Mouse (Mus musculus) adrenal gland, postnatal 25 days (tissue): Measurements from ENCODE around the gene Wwc2. TPM values are rescaled to one million over a fixed set of nuclear protein-coding genes. Genes with fewer than 3 reads are reported as not detected.

Experiments used
- DNase-seq: peaks from one replicate; pipeline ENCODE4 v3.0.0; 2021; ENCODE audit warnings: mixed read lengths
- total RNA-seq: library from RNA; stranded (reverse); gene quantifications from 2 replicates; pipeline ENCODE4 v1.2.3, GENCODE M21; 2021

The Wwc2 gene
- total RNA-seq, 1 experiment from 2014 or later = 27.0 TPM

DNA sequence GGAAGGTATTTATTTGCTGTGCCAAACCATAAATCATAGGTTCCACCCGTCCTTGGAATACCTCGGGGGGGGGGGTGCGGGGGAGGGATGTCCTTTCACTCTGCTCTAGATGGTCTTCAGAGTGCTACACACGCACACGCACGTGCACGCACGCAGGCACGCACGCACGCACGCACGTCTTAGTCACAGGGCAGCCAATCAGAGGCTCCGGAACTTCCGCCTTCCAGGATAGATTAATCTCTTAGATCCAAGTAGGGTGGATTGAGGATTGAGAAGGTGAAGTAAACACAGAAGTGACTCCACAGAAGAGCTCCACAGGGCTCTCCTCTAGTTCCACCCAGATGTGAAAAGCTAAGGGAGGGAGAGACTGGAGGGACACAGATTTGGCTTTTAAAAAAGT is 204.4 kb downstream of the Wwc2 start:
- no peak for DNase-seq

DNA sequence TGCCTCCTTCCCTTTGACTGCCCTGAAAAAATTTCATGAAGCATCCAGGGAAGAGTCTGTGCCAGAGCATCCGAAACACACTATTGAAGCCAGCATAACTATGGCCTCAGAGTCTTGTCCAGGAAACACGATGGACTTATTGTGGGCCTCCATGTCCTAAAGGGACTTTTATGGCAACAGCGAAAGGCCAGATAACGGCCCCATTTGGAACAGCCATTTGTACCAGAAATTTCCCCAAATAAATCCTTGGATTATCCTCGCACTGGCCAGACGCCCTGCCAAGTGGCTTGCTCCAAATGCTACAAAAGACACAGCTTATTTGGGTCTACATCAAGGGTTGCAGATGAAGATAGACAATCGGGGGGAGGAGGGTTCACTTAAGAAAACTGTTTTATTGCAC is 206.3 kb downstream of the Wwc2 start:
- DNase-seq = no peak

DNA sequence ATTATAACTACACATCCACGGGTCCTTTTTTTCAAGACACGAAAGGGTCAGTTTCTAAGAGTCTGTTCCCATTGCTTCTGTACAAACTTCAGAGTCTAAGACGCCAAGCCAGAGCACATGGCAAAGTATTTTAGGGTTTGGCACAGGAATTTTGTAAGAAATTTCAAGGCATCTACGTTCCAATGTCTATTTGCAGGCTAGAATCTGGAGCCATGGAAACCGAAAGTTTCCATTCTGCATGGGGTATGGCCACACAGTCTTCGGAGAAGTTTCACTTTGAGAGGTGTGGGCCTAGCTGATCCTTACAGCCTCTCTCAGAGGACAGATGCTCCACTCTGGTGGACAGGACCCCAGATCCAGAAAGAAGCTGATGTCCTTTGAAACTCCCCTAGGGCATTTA is 206.8 kb downstream of the Wwc2 start:
- no peak for DNase-seq

DNA sequence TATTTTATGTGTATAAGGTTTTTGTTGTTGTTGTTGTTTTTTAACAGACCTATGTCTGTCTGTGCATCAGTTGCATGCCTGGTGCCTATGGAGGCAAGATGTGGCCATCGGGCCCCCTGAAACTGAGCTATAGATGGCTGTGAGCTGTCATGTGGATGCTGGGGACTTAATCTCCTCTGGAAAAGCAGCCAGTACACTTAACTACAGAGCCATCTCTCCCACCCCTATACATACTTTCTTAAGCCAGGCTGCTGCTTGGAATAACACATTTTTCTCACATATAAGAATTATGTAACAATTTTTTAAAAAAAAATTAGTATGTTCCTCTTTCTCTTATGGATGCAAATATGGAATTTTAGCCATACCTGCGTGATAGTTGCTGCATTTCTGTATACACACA is 207.2 kb downstream of the Wwc2 start:
- DNase-seq = no peak

DNA sequence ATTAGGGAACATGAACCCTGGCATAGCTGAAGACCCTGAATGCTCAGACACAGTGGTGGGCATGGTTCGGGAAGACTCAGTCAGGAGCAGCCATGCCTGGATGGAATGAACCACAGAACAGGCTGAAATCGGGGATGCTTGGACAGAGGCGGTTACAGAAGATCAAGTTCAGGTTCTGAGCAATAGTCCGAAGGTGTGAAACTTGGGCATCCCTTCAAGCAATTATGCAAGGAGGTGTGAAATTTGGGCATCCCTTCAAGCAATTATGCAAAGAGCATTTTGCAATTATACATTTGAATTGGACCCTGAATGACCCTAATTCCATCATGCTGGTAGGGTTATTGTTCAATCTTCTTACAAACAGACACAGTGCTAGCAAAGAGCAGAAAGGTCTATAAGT is 208.8 kb downstream of the Wwc2 start:
- DNase-seq = no peak

DNA sequence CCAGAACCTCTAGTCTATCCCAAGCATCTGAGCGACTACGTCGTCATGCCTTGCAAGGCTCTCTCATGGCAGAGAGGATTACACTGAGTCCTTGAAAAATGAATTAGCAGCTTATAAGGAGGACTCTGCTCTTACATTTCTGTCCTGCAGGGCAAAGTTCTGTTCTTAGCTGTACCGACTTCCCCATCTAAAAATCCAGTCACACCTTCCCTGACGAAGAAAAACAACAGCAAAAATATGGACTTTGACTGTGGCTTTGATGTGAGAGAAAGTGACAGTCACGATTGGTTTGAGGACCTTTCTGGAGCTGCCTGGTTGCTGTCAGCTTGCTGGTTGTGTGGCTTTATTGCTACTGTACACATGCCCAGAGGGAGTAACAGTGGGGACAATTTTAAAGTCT is 211.1 kb downstream of the Wwc2 start:
- no peak for DNase-seq

DNA sequence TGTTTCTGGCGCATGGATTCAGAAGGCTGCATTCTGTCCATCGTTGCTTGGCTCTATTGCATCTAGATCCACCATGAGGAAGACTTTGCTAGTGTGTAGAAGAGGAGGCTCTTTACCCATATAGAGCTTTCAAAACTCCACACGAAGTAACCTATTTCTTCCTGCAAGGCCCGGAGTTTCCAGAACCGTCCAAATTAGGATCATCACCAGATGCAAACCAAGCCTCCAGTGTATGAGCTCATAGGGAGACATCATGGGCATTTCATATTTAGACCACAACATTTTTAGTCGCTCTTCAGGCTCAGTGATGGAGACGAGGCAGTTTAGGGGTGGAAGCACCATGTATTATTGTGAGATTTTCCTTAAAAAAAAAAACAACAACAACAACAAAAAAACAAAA is 213.3 kb downstream of the Wwc2 start:
- DNase-seq = no peak

Other genes starting within 250 kb of the Wwc2 start
- not detected in 2 replicates for gene Cldn24, start 168.8 kb downstream of the Wwc2 start, total RNA-seq
- 1.1 TPM in 1 of 2 replicates, not detected in the other for gene Cldn22, start 166.4 kb downstream of the Wwc2 start, total RNA-seq
- gene Dctd, start 108.2 kb upstream of the Wwc2 start, total RNA-seq = 6.1 and 6.5 TPM in 2 replicates